Mouse (Mus musculus) lung, adult 18-20 months (tissue): ENCODE results near the gene 9130230L23Rik.
"Not testable (repeated sequence)": the region's sequence is repeated elsewhere in the genome, so short reads cannot be mapped to it uniquely, and the experiment has no call there.

Experiments
- DNase-seq, 2 experiments: peaks; one replicate each; pipeline ENCODE4 v3.0.0; 2022; ENCODE audit warnings: mixed read lengths in 2 of 2

The 9130230L23Rik gene

GRCm38 (mm10) chr5:66005041-66005678 lies 1.1 kb upstream of the 9130230L23Rik start:
- peak; percentile 56 to 66 for DNase-seq

DNA sequence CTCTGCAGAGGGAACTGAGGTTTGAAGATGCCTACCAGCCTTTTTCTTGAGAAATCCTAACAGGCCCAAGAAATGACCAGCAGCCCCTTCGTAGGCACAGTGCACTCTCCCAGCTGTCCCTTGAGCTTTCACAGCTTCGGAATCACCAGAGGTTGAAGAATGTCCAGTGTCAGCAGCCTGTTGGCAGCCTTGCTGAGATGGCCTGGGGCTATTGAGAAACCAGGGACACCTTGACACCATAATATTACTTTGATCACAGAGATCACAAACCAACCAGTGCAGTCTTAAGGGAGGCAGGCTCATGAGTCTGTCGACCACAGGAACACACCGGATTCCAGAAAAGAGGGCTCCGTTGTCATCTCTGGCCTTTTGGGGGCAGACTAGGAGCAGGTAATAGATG lies 2.9 kb downstream of the 9130230L23Rik start:
- no peak for DNase-seq

DNA sequence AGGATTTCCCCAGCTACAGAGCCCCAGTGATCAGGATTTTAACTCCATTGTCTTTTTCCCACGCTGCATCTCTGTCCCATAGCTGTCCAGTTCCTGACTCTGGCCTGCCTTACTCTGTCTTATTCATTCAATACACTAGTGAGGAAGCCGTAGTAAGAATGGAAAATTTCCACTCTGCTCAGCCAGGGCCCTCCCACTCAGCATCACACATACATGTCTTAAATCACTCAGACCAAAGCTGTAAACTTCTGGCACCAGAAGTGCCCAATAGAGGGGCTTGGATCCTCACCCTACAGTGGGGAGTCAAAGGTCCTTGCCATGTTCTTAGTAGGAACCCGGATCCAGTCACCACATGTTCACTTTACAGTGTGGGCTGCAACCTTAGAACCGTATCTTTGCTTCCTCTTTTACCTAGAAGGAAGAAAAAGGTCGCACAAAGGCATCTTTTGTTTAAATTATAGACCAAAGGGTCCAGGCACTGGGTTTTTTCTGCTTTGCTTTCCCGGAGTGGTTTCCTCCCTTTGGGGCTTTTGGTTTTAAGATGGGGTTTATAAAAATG lies 3.4 kb downstream of the 9130230L23Rik start:
- DNase-seq = no peak

GRCm38 (mm10) chr5:66000074-66000473 lies 4.0 kb downstream of the 9130230L23Rik start:
- peak; percentile 79 to 85 for DNase-seq

DNA sequence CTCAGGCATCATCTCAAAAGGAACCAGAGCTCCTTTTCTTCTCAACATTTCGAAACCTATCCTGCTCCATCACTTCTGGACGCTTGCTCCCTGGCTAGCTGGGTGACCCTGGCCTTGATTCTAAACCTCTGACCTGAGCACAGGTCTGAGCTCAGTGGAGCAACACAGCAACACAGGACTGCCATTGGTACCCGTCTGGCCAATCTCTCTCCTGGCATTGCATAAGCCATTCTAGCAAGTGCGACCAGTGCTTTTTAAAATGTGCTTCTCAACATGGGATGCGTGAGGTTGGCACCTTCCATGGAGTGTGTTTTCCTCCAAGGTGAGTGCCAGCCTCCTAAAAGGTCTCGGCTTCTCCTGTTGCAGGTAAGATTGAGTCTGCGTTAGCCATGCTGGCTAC lies 5.0 kb downstream of the 9130230L23Rik start:
- peak in 1 of 2 experiments; percentile 32 for DNase-seq

DNA sequence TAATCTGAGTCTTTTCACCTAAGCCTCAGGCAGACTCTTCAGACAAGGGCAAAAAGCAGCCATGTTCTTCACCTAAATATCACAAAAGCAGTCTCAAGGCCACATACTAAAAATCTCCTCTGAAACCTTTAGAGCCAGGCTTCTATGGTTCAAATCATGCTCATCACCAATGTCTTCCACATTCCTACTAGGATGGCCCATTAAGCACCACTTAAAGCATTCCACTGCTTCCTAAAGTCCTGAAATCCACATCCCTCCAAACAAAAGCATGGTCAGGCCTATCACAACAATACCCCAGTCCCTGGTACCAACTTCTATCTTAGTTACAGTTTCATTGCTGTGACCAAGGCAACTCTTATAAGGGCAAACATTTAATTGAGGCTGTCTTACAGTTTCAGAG lies 6.3 kb downstream of the 9130230L23Rik start:
- DNase-seq = no peak

- no peak for DNase-seq
These were observed 9.4 kb downstream of the 9130230L23Rik start for GRCm38 (mm10) chr5:65994643-65995042.

- DNase-seq = peak; percentile 23 to 55
These were observed 12.9 kb downstream of the 9130230L23Rik start for GRCm38 (mm10) chr5:65991191-65991590.

DNA sequence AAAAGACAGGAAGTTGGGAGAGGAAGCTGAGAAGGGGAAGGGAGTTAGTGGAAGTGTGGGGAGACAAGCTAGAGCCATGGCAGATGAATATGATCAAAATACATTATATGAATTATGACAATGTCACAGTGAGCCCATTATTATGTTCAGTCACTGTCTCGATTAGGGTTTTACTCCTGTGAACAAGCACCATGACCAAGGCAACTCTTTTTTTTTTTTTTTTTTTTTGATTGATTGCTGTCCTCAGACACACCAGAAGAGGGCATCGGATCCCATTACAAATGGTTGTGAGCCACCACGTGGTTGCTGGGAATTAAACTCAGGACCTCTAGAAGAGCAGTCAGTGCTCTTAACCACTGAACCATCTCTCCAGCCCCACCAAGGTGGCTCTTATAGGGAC lies 17.1 kb downstream of the 9130230L23Rik start:
- DNase-seq = not testable (repeated sequence)

DNA sequence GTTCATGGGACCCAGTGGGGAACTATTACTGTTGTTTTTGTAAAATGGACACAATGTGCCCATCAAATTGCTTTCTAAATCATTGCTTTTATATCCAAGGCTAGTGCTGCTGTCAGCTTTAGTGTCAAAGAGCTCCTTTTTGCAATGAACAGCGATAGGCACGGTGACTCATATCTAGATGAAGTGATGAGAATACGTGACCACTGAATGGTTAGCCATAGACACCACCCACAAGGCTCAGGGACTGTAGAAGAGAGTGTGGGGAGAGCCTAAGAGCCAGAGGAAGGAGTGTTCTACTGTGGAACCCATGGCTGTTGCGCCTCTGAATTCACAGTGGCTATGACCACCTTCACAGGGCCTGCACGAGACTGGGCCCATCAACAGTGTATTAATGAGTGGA lies 17.7 kb downstream of the 9130230L23Rik start:
- DNase-seq = no peak

GRCm38 (mm10) chr5:65975731-65976130 lies 28.4 kb downstream of the 9130230L23Rik start:
- DNase-seq = no peak

GRCm38 (mm10) chr5:65973189-65973588 lies 30.9 kb downstream of the 9130230L23Rik start:
- DNase-seq = no peak

DNA sequence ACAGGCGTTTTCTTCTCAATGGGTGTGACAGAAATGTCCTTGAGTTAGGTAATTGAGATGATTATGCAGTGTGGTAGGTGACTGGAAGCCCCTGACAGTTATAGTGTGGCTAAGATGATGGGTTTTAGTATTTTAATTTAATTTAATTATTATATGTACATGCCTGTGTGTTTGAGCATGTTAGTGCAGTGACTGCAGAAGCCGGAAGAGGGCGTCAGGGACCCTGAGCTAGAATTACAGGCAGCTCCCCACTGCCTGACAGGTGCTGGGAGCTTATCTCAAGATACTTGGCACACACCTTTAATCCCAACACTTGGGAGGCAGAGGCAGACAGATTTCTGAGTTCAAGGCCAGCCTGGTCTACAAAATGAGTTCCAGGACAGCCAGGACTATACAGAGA lies 36.1 kb downstream of the 9130230L23Rik start:
- no peak for DNase-seq

DNA sequence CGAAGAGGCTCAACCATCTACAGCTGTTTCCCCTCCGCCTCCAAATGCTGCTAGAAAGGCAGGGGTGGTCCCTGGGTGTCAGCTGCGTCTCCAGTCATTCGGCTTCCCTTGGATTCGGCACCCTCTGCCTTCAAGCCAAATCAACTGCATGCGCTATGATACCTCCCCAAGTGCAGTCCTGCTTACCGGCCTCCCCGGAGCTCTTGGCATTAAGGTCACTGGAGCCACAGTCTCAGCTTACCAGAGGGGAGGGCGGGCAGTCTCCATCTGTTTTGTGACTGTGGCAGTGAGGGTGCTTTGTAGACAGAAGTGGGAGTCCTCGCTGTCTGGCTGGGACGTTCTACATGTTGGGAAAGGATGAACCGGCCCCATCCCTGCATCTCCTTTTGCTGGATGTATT lies 37.0 kb downstream of the 9130230L23Rik start:
- DNase-seq = no peak

DNA sequence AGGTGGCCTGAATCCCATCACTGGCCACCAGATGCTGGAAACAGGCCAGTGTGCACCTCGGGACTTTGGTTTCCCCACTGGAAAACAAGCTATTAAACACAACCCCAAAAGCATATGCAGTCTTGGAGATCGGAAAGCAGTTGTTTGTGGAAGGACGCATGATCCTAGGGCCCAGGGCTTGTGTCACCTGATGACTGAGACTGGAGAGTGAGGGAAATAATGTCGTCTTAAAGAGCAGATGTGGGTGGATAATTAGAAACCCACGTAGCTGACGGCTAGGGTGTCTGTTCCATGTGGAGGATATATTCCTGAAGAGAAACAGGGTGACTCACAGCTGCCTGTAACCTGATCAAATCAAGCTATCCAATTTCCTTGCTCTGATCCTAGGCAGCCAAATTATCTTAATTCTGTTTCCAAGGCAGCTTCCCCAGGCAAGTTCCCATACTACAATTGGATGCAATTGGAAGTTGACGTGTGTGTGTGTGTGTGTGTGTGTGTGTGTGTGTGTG lies 38.3 kb downstream of the 9130230L23Rik start:
- DNase-seq = no peak

- DNase-seq = no peak
These were observed 40.8 kb downstream of the 9130230L23Rik start for GRCm38 (mm10) chr5:65963291-65963690.

DNA sequence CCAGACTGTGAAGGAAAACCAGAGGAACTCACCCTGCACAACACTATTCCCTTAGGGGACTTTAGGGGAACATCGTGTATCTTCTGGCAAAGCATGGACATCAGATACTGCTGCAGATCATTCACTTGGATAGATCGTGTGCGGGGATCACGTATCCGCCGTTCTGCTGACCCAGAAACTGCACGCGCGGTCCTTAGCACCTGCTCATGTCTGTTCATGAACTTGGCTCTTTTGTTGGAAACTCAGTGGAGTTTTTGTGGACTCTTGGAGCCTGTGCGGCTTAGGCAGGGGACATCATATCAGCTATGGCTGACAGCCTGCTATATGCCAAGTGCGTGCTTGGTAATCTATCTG lies 43.5 kb downstream of the 9130230L23Rik start:
- DNase-seq = no peak

DNA sequence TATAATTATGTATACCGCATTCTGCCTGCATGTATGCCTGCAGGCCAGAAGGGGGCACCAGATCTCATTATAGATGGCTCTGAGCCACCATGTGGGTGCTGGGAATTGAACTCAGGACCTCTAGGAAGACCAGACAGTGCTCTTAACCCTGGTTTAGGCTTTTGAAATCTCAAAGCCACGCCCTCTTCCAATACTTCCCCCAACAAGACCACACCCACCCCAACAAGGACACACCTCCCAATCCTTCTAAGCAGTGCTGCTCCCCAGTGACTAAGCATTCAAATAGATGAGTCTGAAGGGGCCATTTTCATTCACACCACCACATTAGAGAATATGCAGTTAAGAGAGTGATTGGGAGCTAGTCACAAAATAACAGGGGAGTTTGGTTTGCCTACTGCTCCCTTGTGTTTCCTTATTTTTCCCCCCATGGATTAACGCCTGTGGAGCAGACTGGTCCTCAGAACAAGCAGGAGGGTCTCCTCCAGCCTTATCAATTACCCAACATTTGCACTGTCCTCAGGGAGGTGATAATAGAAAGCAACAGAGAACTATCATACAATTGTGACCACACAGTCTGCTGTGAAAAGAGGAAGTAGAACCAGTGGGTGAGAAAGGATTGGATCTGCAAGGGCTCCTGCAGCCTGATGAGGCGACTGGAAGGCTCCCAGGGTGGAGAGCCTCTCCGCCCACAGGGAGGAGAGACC lies 44.0 kb downstream of the 9130230L23Rik start:
- DNase-seq = no peak

DNA sequence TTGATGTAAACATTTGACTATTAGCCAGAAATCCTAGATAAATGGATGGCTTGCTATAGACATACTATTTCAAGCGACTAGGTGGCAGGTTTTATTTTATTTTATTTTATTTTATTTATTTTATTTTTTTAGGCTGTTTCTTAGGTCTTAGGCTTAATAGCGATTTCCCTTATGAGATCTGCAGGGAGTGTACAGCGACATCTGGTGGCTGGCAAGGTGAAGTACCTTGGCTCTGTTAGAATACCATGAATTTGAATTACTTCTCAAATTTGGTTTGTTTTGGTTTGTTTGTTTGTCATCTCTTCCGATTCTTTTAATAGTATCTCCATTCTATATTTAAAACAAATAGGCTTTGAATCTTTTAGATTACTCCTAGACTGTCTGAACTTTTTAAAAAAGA lies 45.5 kb downstream of the 9130230L23Rik start:
- peak in 1 of 2 experiments; percentile 28 for DNase-seq

DNA sequence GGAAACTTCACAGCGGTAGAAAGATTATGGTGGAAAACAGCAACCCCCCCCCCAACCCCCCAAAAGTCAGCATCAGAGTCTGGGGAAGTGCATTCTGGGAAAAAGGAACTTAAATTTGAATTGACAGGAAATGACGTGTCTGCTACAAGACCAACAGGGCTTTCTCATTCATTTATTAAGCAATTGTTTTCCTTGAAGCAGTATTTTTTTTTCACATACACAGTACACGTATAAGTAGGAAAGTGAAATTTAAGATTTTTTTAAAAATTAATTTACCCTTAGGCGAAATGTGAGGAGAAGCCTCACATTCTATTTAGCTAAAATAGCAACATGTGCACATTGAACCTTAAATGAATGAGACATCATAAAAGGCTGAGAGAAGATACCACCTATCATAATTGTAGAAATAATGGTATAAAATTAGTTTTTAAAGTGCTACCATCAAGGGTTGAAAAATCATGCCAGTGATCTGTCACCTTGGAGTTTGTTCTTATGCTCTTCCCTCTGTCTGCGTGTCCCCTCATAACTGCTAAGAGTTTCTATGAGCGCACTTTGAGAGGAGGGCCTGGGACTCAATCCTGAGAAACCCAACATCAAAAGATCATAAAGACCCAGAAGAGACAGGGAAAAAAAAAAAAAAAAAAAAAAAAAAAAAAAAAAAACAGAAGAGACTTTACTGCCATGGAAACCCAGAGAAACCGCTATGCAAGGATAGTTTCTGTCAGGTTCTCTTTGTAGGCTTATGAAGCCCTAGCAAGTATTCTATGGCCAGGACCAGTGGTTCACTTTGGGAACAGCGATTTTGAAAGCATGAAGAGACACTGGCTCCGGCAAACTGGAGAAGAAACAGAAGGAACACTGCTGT lies 47.7 kb downstream of the 9130230L23Rik start:
- DNase-seq = no peak

- DNase-seq = peak; percentile 85
These were observed 48.5 kb downstream of the 9130230L23Rik start for GRCm38 (mm10) chr5:65955343-65956143.
